Comparison of ENCODE assay signal across 8 mouse cellular contexts in genomic region chr19:5660942-5661751, GRCm38 (mm10). TPM values are rescaled to one million over a fixed set of nuclear protein-coding genes. Genes with fewer than 3 reads are reported as not detected.
DNase-seq lines count a peak whose midpoint lies in the region; ATAC-seq and TF ChIP-seq lines count a peak whose summit lies in the region.

No protein-coding gene starts in this region.

- no peaks in the 10 kb centered on the region for H3K9me3 ChIP-seq in hindbrain, embryonic 12.5 days (replicated peaks)
- no peaks in the 10 kb centered on the region for H3K9me3 ChIP-seq in hindbrain, embryonic 11.5 days (ENCODE audit: control insufficient read depth, low read length)
- no peaks in the 10 kb centered on the region for H3K9me3 ChIP-seq in embryonic facial prominence, embryonic 14.5 days (ENCODE audit: control insufficient read depth, low read length)
- no peaks in the 10 kb centered on the region for H3K9me3 ChIP-seq in intestine, embryonic 16.5 days (ENCODE audit: control insufficient read depth, low read length)
- H3K9me3 ChIP-seq in liver, postnatal 0 days (ENCODE audit: low read length) = no peaks in the 10 kb centered on the region

- 77% methylated on average over 16 of the region's 16 CpGs for WGBS in hindbrain, embryonic 12.5 days
- WGBS in hindbrain, embryonic 11.5 days = 85% methylated on average over 14 of the region's 16 CpGs
- 75% methylated on average over 8 of the region's 16 CpGs for WGBS in embryonic facial prominence, embryonic 14.5 days
- WGBS in intestine, embryonic 16.5 days = 75% methylated on average over 16 of the region's 16 CpGs
- 19% methylated on average over 16 of the region's 16 CpGs for WGBS in liver, postnatal 0 days (ENCODE audit: insufficient replicate concordance)

- peak; percentile 18; the same call in 1 of the 2 replicates for TF ChIP-seq EP300 in liver, postnatal 0 days (IDR thresholded peaks at IDR 0.05; ENCODE audit: low read depth)

- H3K4me3 ChIP-seq in hindbrain, embryonic 12.5 days = no peak overlapping the region
- H3K4me3 ChIP-seq in hindbrain, embryonic 11.5 days (ENCODE audit: low read depth, low read length) = no peak overlapping the region; the same call in 1 of the 2 replicates
- peak overlapping the region; percentile 16; the same call in 1 of the 2 replicates for H3K4me3 ChIP-seq in embryonic facial prominence, embryonic 14.5 days (ENCODE audit: low read depth, low read length)
- H3K4me3 ChIP-seq in intestine, embryonic 16.5 days (ENCODE audit: low read length) = peak overlapping the region; percentile 23
- peak overlapping the region; percentile 54 for H3K4me3 ChIP-seq in liver, postnatal 0 days (ENCODE audit: low read depth, low read length)

- TF ChIP-seq CTCF in liver, postnatal 0 days (IDR thresholded peaks at IDR 0.05; ENCODE audit: low read depth) = no peak

- ATAC-seq in hindbrain, embryonic 12.5 days (ENCODE audit: low FRiP score) = no peak
- no peak for ATAC-seq in hindbrain, embryonic 11.5 days (ENCODE audit: low FRiP score)
- no peak for ATAC-seq in embryonic facial prominence, embryonic 14.5 days (ENCODE audit: low read depth)
- no peak for ATAC-seq in intestine, embryonic 16.5 days
- no peak; the same call in 1 of the 2 replicates for ATAC-seq in liver, postnatal 0 days

- H3K4me1 ChIP-seq in hindbrain, embryonic 12.5 days = peaks cover 19% of the 10 kb centered on the region
- peaks cover 10% of the 10 kb centered on the region; the same call in 1 of the 2 replicates for H3K4me1 ChIP-seq in hindbrain, embryonic 11.5 days (replicated peaks; ENCODE audit: control insufficient read depth, insufficient read depth, low read length)
- H3K4me1 ChIP-seq in embryonic facial prominence, embryonic 14.5 days (ENCODE audit: control insufficient read depth, insufficient read depth, low read length) = 0 out of 2 replicates have a peak, but pooled peaks cover 3% of the 10 kb centered on the region
- peaks cover 26% of the 10 kb centered on the region for H3K4me1 ChIP-seq in intestine, embryonic 16.5 days (ENCODE audit: control insufficient read depth, insufficient read depth, low read length)
- H3K4me1 ChIP-seq in liver, postnatal 0 days (ENCODE audit: insufficient read depth) = peaks cover 36% of the 10 kb centered on the region

- H3K27ac ChIP-seq in hindbrain, embryonic 12.5 days = no peak overlapping the region
- no peak overlapping the region for H3K27ac ChIP-seq in hindbrain, embryonic 11.5 days (ENCODE audit: low read depth, low read length)
- H3K27ac ChIP-seq in embryonic facial prominence, embryonic 14.5 days (replicated peaks; ENCODE audit: low read depth, low read length) = no peak overlapping the region; the same call in 1 of the 2 replicates
- H3K27ac ChIP-seq in intestine, embryonic 16.5 days (ENCODE audit: low read length) = peak overlapping the region; percentile 43; the same call in 1 of the 2 replicates
- peak overlapping the region; percentile 84 for H3K27ac ChIP-seq in liver, postnatal 0 days (ENCODE audit: low read depth)

- H3K36me3 ChIP-seq in hindbrain, embryonic 12.5 days = peaks cover 22% of the 10 kb centered on the region
- 0 out of 2 replicates have a peak, but pooled peaks cover 2% of the 10 kb centered on the region for H3K36me3 ChIP-seq in hindbrain, embryonic 11.5 days (ENCODE audit: control insufficient read depth, insufficient read depth, low read length)
- peaks cover 28% of the 10 kb centered on the region for H3K36me3 ChIP-seq in embryonic facial prominence, embryonic 14.5 days (ENCODE audit: control insufficient read depth, insufficient read depth, low read length)
- H3K36me3 ChIP-seq in intestine, embryonic 16.5 days (ENCODE audit: control insufficient read depth, insufficient read depth, low read length) = peaks cover 8% of the 10 kb centered on the region
- H3K36me3 ChIP-seq in liver, postnatal 0 days (replicated peaks; ENCODE audit: insufficient read depth, low read length) = peaks cover 27% of the 10 kb centered on the region

- H3K27me3 ChIP-seq in hindbrain, embryonic 12.5 days = peaks cover 3% of the 10 kb centered on the region
- H3K27me3 ChIP-seq in hindbrain, embryonic 11.5 days (ENCODE audit: control insufficient read depth, insufficient read depth, low read length) = peaks cover 3% of the 10 kb centered on the region; the same call in 1 of the 2 replicates
- no peaks in the 10 kb centered on the region for H3K27me3 ChIP-seq in embryonic facial prominence, embryonic 14.5 days (replicated peaks; ENCODE audit: control insufficient read depth, insufficient read depth, low read length)
- H3K27me3 ChIP-seq in intestine, embryonic 16.5 days (replicated peaks; ENCODE audit: control insufficient read depth, insufficient read depth, low read length) = no peaks in the 10 kb centered on the region
- no peaks in the 10 kb centered on the region for H3K27me3 ChIP-seq in liver, postnatal 0 days (ENCODE audit: insufficient read depth, low read length)

- H3K4me2 ChIP-seq in hindbrain, embryonic 12.5 days (replicated peaks) = 0 out of 2 replicates have a peak overlapping the region, but pooled peaks have one; percentile 9
- no peak overlapping the region for H3K4me2 ChIP-seq in hindbrain, embryonic 11.5 days (replicated peaks; ENCODE audit: low read depth, low read length)
- H3K4me2 ChIP-seq in embryonic facial prominence, embryonic 14.5 days (ENCODE audit: low read depth, low read length) = peak overlapping the region; percentile 70
- H3K4me2 ChIP-seq in intestine, embryonic 16.5 days (ENCODE audit: low read depth, low read length) = peak overlapping the region; percentile 76
- H3K4me2 ChIP-seq in liver, postnatal 0 days (ENCODE audit: low read depth, low read length) = peak overlapping the region; percentile 80

- DNase-seq in hindbrain, embryonic 11.5 days (ENCODE audit: low spot score) = no peak
- DNase-seq in embryonic facial prominence, embryonic 14.5 days (ENCODE audit: low spot score) = peak; percentile 13
- DNase-seq in liver, postnatal 0 days = peak; percentile 67
- peak; percentile 56 to 70 for DNase-seq in spleen, postnatal 10 days (ENCODE audit: low spot score in 2 of 2)
- no peak for DNase-seq in MN1 (ENCODE audit: low spot score)
- DNase-seq in retina, postnatal 1 day = no peak

- H3K9ac ChIP-seq in hindbrain, embryonic 12.5 days = no peak overlapping the region
- H3K9ac ChIP-seq in hindbrain, embryonic 11.5 days (ENCODE audit: low read depth, low read length) = no peak overlapping the region
- H3K9ac ChIP-seq in embryonic facial prominence, embryonic 14.5 days (ENCODE audit: low read depth, low read length) = no peak overlapping the region
- peak overlapping the region; percentile 30; the same call in 1 of the 2 replicates for H3K9ac ChIP-seq in intestine, embryonic 16.5 days (ENCODE audit: low read depth, low read length)
- peak overlapping the region; percentile 60 for H3K9ac ChIP-seq in liver, postnatal 0 days (replicated peaks)

RNA-seq across cellular contexts. Expression of gene Sipa1, which starts 2.4 kb away (rescaled TPM):
- 22.4 and 25.4 TPM in 2 replicates for polyA plus RNA-seq in hindbrain, embryonic 12.5 days (2016; fragmentation: Nextera tagmentation; extraction: Ambion mirVana)
- polyA plus RNA-seq in hindbrain, embryonic 11.5 days (2014; fragmentation: Nextera tagmentation; extraction: Ambion mirVana) = 7.8 and 8.2 TPM in 2 replicates
- polyA plus RNA-seq in embryonic facial prominence, embryonic 14.5 days (2014; fragmentation: Nextera tagmentation; extraction: Ambion mirVana) = 24.4 and 26.6 TPM in 2 replicates
- 15.8 and 20.8 TPM in 2 replicates for polyA plus RNA-seq in intestine, embryonic 16.5 days (2015; fragmentation: Nextera tagmentation; extraction: Ambion mirVana)
- polyA plus RNA-seq in liver, postnatal 0 days (2015; fragmentation: Nextera tagmentation; extraction: Ambion mirVana) = 14.1 and 15.3 TPM in 2 replicates

RNA-seq across cellular contexts. Expression of gene Rela, which starts 23.9 kb away (rescaled TPM):
- 38.4 and 41.5 TPM in 2 replicates for polyA plus RNA-seq in hindbrain, embryonic 12.5 days (2016; fragmentation: Nextera tagmentation; extraction: Ambion mirVana)
- polyA plus RNA-seq in hindbrain, embryonic 11.5 days (2014; fragmentation: Nextera tagmentation; extraction: Ambion mirVana) = 27.2 and 29.6 TPM in 2 replicates
- 49.2 and 52.9 TPM in 2 replicates for polyA plus RNA-seq in embryonic facial prominence, embryonic 14.5 days (2014; fragmentation: Nextera tagmentation; extraction: Ambion mirVana)
- 43.2 and 43.9 TPM in 2 replicates for polyA plus RNA-seq in intestine, embryonic 16.5 days (2015; fragmentation: Nextera tagmentation; extraction: Ambion mirVana)
- polyA plus RNA-seq in liver, postnatal 0 days (2015; fragmentation: Nextera tagmentation; extraction: Ambion mirVana) = 21.3 and 22.6 TPM in 2 replicates

RNA-seq across cellular contexts. Expression of gene Map3k11, which starts 27.4 kb away (rescaled TPM):
- polyA plus RNA-seq in hindbrain, embryonic 12.5 days (2016; fragmentation: Nextera tagmentation; extraction: Ambion mirVana) = 21.5 and 23.3 TPM in 2 replicates
- polyA plus RNA-seq in hindbrain, embryonic 11.5 days (2014; fragmentation: Nextera tagmentation; extraction: Ambion mirVana) = 13.4 and 14.7 TPM in 2 replicates
- 18.9 and 23.3 TPM in 2 replicates for polyA plus RNA-seq in embryonic facial prominence, embryonic 14.5 days (2014; fragmentation: Nextera tagmentation; extraction: Ambion mirVana)
- polyA plus RNA-seq in intestine, embryonic 16.5 days (2015; fragmentation: Nextera tagmentation; extraction: Ambion mirVana) = 28.7 and 33.7 TPM in 2 replicates
- 10.4 and 12.5 TPM in 2 replicates for polyA plus RNA-seq in liver, postnatal 0 days (2015; fragmentation: Nextera tagmentation; extraction: Ambion mirVana)

RNA-seq across cellular contexts. Expression of gene Pcnx3, which starts 27.6 kb away (rescaled TPM):
- polyA plus RNA-seq in hindbrain, embryonic 12.5 days (2016; fragmentation: Nextera tagmentation; extraction: Ambion mirVana) = 34.6 and 35.0 TPM in 2 replicates
- 22.9 and 23.1 TPM in 2 replicates for polyA plus RNA-seq in hindbrain, embryonic 11.5 days (2014; fragmentation: Nextera tagmentation; extraction: Ambion mirVana)
- polyA plus RNA-seq in embryonic facial prominence, embryonic 14.5 days (2014; fragmentation: Nextera tagmentation; extraction: Ambion mirVana) = 24.1 and 32.1 TPM in 2 replicates
- 15.1 and 16.8 TPM in 2 replicates for polyA plus RNA-seq in intestine, embryonic 16.5 days (2015; fragmentation: Nextera tagmentation; extraction: Ambion mirVana)
- polyA plus RNA-seq in liver, postnatal 0 days (2015; fragmentation: Nextera tagmentation; extraction: Ambion mirVana) = 5.2 and 5.6 TPM in 2 replicates

RNA-seq across cellular contexts. Expression of gene Kcnk7, which starts 43.0 kb away (rescaled TPM):
- not detected in 2 replicates for polyA plus RNA-seq in hindbrain, embryonic 12.5 days (2016; fragmentation: Nextera tagmentation; extraction: Ambion mirVana)
- polyA plus RNA-seq in hindbrain, embryonic 11.5 days (2014; fragmentation: Nextera tagmentation; extraction: Ambion mirVana) = 0.19 TPM in 1 of 2 replicates, not detected in the other
- polyA plus RNA-seq in embryonic facial prominence, embryonic 14.5 days (2014; fragmentation: Nextera tagmentation; extraction: Ambion mirVana) = 0.34 and 1.7 TPM in 2 replicates
- polyA plus RNA-seq in intestine, embryonic 16.5 days (2015; fragmentation: Nextera tagmentation; extraction: Ambion mirVana) = 0.13 and 0.34 TPM in 2 replicates
- polyA plus RNA-seq in liver, postnatal 0 days (2015; fragmentation: Nextera tagmentation; extraction: Ambion mirVana) = 0.17 and 0.18 TPM in 2 replicates

Comparison
In these comparisons a context has a peak if more than half of its experiments do, and no peak if none do; other contexts are left out.
1. H3K27ac ChIP-seq: peak in intestine, embryonic 16.5 days (single experiment) and liver, postnatal 0 days (single experiment); none in hindbrain, embryonic 12.5 days (single experiment), hindbrain, embryonic 11.5 days (single experiment) and embryonic facial prominence, embryonic 14.5 days (single experiment).
2. H3K4me3 ChIP-seq: peak in embryonic facial prominence, embryonic 14.5 days (single experiment), intestine, embryonic 16.5 days (single experiment) and liver, postnatal 0 days (single experiment); none in hindbrain, embryonic 12.5 days (single experiment) and hindbrain, embryonic 11.5 days (single experiment).
3. H3K9ac ChIP-seq: peak in intestine, embryonic 16.5 days (single experiment) and liver, postnatal 0 days (single experiment); none in hindbrain, embryonic 12.5 days (single experiment), hindbrain, embryonic 11.5 days (single experiment) and embryonic facial prominence, embryonic 14.5 days (single experiment).
4. DNase-seq: peak in embryonic facial prominence, embryonic 14.5 days (single experiment), liver, postnatal 0 days (single experiment) and spleen, postnatal 10 days (2 of 2); none in hindbrain, embryonic 11.5 days (single experiment), MN1 (single experiment) and retina, postnatal 1 day (single experiment).